8 mouse cellular contexts compared by ENCODE assay signal in genomic region chr7:127255008-127255407, GRCm38 (mm10). TPM values are rescaled to one million over a fixed set of nuclear protein-coding genes. Genes with fewer than 3 reads are reported as not detected.
DNase-seq lines count a peak whose midpoint lies in the region; ATAC-seq and TF ChIP-seq lines count a peak whose summit lies in the region.

No protein-coding gene starts in this region.

- H3K4me3 ChIP-seq in cerebellum, adult 2 months (replicated peaks; ENCODE audit: insufficient read depth, low read depth, low read length), result peak overlapping the region; percentile 62
- peak overlapping the region; percentile 96 for H3K4me3 ChIP-seq in megakaryocyte, embryonic 14.5 days (replicated peaks)
- H3K4me3 ChIP-seq in liver, embryonic 12.5 days, result peak overlapping the region; percentile 68

- peak overlapping the region; percentile 81 for H3K27ac ChIP-seq in cerebellum, adult 2 months (ENCODE audit: insufficient read depth, low read length)
- peak overlapping the region; percentile 93 for H3K27ac ChIP-seq in liver, embryonic 12.5 days

- H3K9me3 ChIP-seq in megakaryocyte, embryonic 14.5 days, result no peaks in the 10 kb centered on the region
- no peaks in the 10 kb centered on the region for H3K9me3 ChIP-seq in liver, embryonic 12.5 days (replicated peaks)

- no peaks in the 10 kb centered on the region for H3K27me3 ChIP-seq in cerebellum, adult 2 months (ENCODE audit: control insufficient read depth, insufficient read depth, low read length)
- no peaks in the 10 kb centered on the region for H3K27me3 ChIP-seq in megakaryocyte, embryonic 14.5 days (replicated peaks)
- H3K27me3 ChIP-seq in liver, embryonic 12.5 days (replicated peaks), result no peaks in the 10 kb centered on the region

- DNase-seq in cerebellum, adult 2 months, result no peak
- DNase-seq in cerebellum, postnatal 25 days, result no peak
- no peak for DNase-seq in spleen, postnatal 14 days (ENCODE audit: low spot score in 2 of 2)
- no peak for DNase-seq in spleen, postnatal 10 days (ENCODE audit: low spot score in 2 of 2)
- no peak for DNase-seq in embryo, embryonic 11 days

- TF ChIP-seq CTCF in cerebellum, adult 2 months (IDR thresholded peaks at IDR 0.05; ENCODE audit: borderline replicate concordance, insufficient read depth, low read depth, low read length), result no peak

- peak overlapping the region; percentile 84 for H3K4me2 ChIP-seq in liver, embryonic 12.5 days

- H3K36me3 ChIP-seq in megakaryocyte, embryonic 14.5 days (replicated peaks; ENCODE audit: low read length), result peaks cover 30% of the 10 kb centered on the region
- peaks cover 23% of the 10 kb centered on the region for H3K36me3 ChIP-seq in liver, embryonic 12.5 days

- 25% methylated on average over 4 of the region's 4 CpGs for WGBS in cerebellum, adult 2 months
- WGBS in liver, embryonic 12.5 days (ENCODE audit: insufficient replicate concordance), result 12% methylated on average over 4 of the region's 4 CpGs

- no peak for TF ChIP-seq POLR2A in cerebellum, adult 2 months (IDR thresholded peaks at IDR 0.05; ENCODE audit: borderline replicate concordance, insufficient read depth, low read length)

- H3K4me1 ChIP-seq in cerebellum, adult 2 months (ENCODE audit: control insufficient read depth, insufficient read depth, low read length), result no peaks in the 10 kb centered on the region; the same call in 1 of the 2 replicates
- H3K4me1 ChIP-seq in megakaryocyte, embryonic 14.5 days, result peaks cover 97% of the 10 kb centered on the region
- H3K4me1 ChIP-seq in liver, embryonic 12.5 days, result peaks cover 61% of the 10 kb centered on the region

- no peak for ATAC-seq in megakaryocyte, adult 5-6 weeks (ENCODE audit: poor library complexity, severe bottlenecking)
- ATAC-seq in liver, embryonic 12.5 days, result no peak

- H3K9ac ChIP-seq in liver, embryonic 12.5 days, result peak overlapping the region; percentile 79

RNA-seq across cellular contexts. Expression of gene Dctpp1, which starts 5.5 kb away (rescaled TPM):
- 23.8 and 25.6 TPM in 2 replicates for polyA plus RNA-seq in cerebellum, adult 2 months (2012; rRNA removed)
- 65.3 and 143 TPM in 2 replicates for polyA plus RNA-seq in megakaryocyte, embryonic 14.5 days (2012; ENCODE audit: insufficient read depth, low replicate concordance)
- total RNA-seq in megakaryocyte, adult 5-6 weeks (2015), result 32.1 and 45.3 TPM in 2 replicates
- 23.3 and 31.0 TPM in 2 replicates for total RNA-seq in megakaryocyte, adult 5-6 weeks (2017)
- 163 and 167 TPM in 2 replicates for polyA plus RNA-seq in liver, embryonic 12.5 days (2016; fragmentation: Nextera tagmentation; extraction: Ambion mirVana)

RNA-seq across cellular contexts. Expression of gene Zfp771, which starts 10.9 kb away (rescaled TPM):
- 88.7 and 95.4 TPM in 2 replicates for polyA plus RNA-seq in cerebellum, adult 2 months (2012; rRNA removed)
- polyA plus RNA-seq in megakaryocyte, embryonic 14.5 days (2012; ENCODE audit: insufficient read depth, low replicate concordance), result 85.4 and 270 TPM in 2 replicates
- total RNA-seq in megakaryocyte, adult 5-6 weeks (2015), result 0.96 and 1.8 TPM in 2 replicates
- 0.28 and 0.73 TPM in 2 replicates for total RNA-seq in megakaryocyte, adult 5-6 weeks (2017)
- polyA plus RNA-seq in liver, embryonic 12.5 days (2016; fragmentation: Nextera tagmentation; extraction: Ambion mirVana), result 30.0 and 31.6 TPM in 2 replicates

RNA-seq across cellular contexts. Expression of gene Sephs2, which starts 18.8 kb away (rescaled TPM):
- 31.1 and 31.7 TPM in 2 replicates for polyA plus RNA-seq in cerebellum, adult 2 months (2012; rRNA removed)
- 32.9 and 41.0 TPM in 2 replicates for polyA plus RNA-seq in megakaryocyte, embryonic 14.5 days (2012; ENCODE audit: insufficient read depth, low replicate concordance)
- 55.5 and 61.6 TPM in 2 replicates for total RNA-seq in megakaryocyte, adult 5-6 weeks (2015)
- total RNA-seq in megakaryocyte, adult 5-6 weeks (2017), result 130 and 138 TPM in 2 replicates
- polyA plus RNA-seq in liver, embryonic 12.5 days (2016; fragmentation: Nextera tagmentation; extraction: Ambion mirVana), result 170 and 172 TPM in 2 replicates

RNA-seq across cellular contexts. Expression of gene Sept1, which starts 22.1 kb away (rescaled TPM):
- 11.3 and 12.5 TPM in 2 replicates for polyA plus RNA-seq in cerebellum, adult 2 months (2012; rRNA removed)
- 369 and 529 TPM in 2 replicates for polyA plus RNA-seq in megakaryocyte, embryonic 14.5 days (2012; ENCODE audit: insufficient read depth, low replicate concordance)
- total RNA-seq in megakaryocyte, adult 5-6 weeks (2015), result 36.2 and 36.8 TPM in 2 replicates
- 31.2 and 42.7 TPM in 2 replicates for total RNA-seq in megakaryocyte, adult 5-6 weeks (2017)
- 10.6 and 13.6 TPM in 2 replicates for polyA plus RNA-seq in liver, embryonic 12.5 days (2016; fragmentation: Nextera tagmentation; extraction: Ambion mirVana)

RNA-seq across cellular contexts. Expression of gene Zfp553, which starts 22.1 kb away (rescaled TPM):
- 16.6 and 17.6 TPM in 2 replicates for polyA plus RNA-seq in cerebellum, adult 2 months (2012; rRNA removed)
- 10.8 and 17.3 TPM in 2 replicates for polyA plus RNA-seq in megakaryocyte, embryonic 14.5 days (2012; ENCODE audit: insufficient read depth, low replicate concordance)
- 2.9 and 3.1 TPM in 2 replicates for total RNA-seq in megakaryocyte, adult 5-6 weeks (2015)
- 5.9 and 9.7 TPM in 2 replicates for total RNA-seq in megakaryocyte, adult 5-6 weeks (2017)
- 13.7 and 14.2 TPM in 2 replicates for polyA plus RNA-seq in liver, embryonic 12.5 days (2016; fragmentation: Nextera tagmentation; extraction: Ambion mirVana)
